Mouse (Mus musculus) hindbrain, embryonic 15.5 days (tissue): ENCODE results near the gene Vmn1r89. TPM values are rescaled to one million over a fixed set of nuclear protein-coding genes. Genes with fewer than 3 reads are reported as not detected.
A peak's percentile ranks its signal among the peaks of the same experiment; 100 is the strongest.

Source experiments
- ATAC-seq: fragments of 200-750 bp; cut with Nextera tagmentation; 2 replicates; pipeline ENCODE4 v1.8.0; 2017; ENCODE audit warnings: low read depth, moderate number of reproducible peaks, moderate TSS enrichment; ENCODE audit not compliant: low FRiP score
- H3K27ac ChIP-seq: fragments of 300-500 bp; sonication (generic); replicated peaks from 2 replicates; pipeline ENCODE4 v1.5.1; 2015; ENCODE audit warnings: mild to moderate bottlenecking, inconsistent platforms
- H3K27me3 ChIP-seq: fragments of 300-500 bp; sonication (generic); 2 replicates; pipeline ENCODE4 v1.6.1; 2015; ENCODE audit warnings: control low read depth, inconsistent platforms
- H3K36me3 ChIP-seq: fragments of 300-500 bp; sonication (generic); 2 replicates; pipeline ENCODE4 v1.6.1; 2015; ENCODE audit warnings: control low read depth, inconsistent platforms
- H3K4me1 ChIP-seq: fragments of 300-500 bp; sonication (generic); replicated peaks from 2 replicates; pipeline ENCODE4 v1.6.1; 2015; ENCODE audit warnings: control low read depth, inconsistent platforms
- H3K4me2 ChIP-seq: fragments of 300-500 bp; sonication (generic); 2 replicates; pipeline ENCODE4 v1.6.1; 2015; ENCODE audit warnings: moderate library complexity, mild to moderate bottlenecking, inconsistent platforms
- H3K4me3 ChIP-seq: fragments of 300-500 bp; sonication (generic); 2 replicates; pipeline ENCODE4 v1.5.1; 2015; ENCODE audit warnings: mild to moderate bottlenecking, inconsistent platforms
- H3K9ac ChIP-seq: fragments of 300-500 bp; sonication (generic); 2 replicates; pipeline ENCODE4 v1.6.1; 2015; ENCODE audit warnings: inconsistent platforms
- H3K9me3 ChIP-seq: fragments of 300-500 bp; sonication (generic); 2 replicates; pipeline ENCODE4 v1.6.1; 2016; ENCODE audit warnings: control low read depth, inconsistent platforms
- WGBS: fragments of 180-500 bp; shearing (Covaris S2); methylation state at CpG from one replicate; pipeline ENCODE4 v1.1.7; 2015; 5-methylcytosine and 5-hydroxymethylcytosine counted together
- polyA plus RNA-seq: library from polyadenylated mRNA; unstranded; fragments of >200 nt; fragmentation: Nextera tagmentation; extraction: Ambion mirVana; gene quantifications from 2 replicates; pipeline ENCODE4 v1.2.1, GENCODE M21; 2015

Gene Vmn1r89
- polyA plus RNA-seq: not detected in 2 replicates

- Histone ChIP-seq H3K4me2 (no peak within 1 kb of the TSS), H3K9ac (no peak within 1 kb of the TSS), H3K27me3 (no peaks in the 10 kb centered on the region), H3K27ac (no peak within 1 kb of the TSS), H3K9me3 (no peaks in the 10 kb centered on the region), H3K36me3 (no peaks in the 10 kb centered on the region), H3K4me1 (no peaks in the 10 kb centered on the region), H3K4me3 (no peak within 1 kb of the TSS)
- no peak for ATAC-seq
Observed at GRCm38 (mm10) chr7:13212720-13213119, at the start of gene Vmn1r89. Vmn1r89 (plus strand) TSS chr7:13213020.

GRCm38 (mm10) chr7:13260746-13261700, 48.2 kb downstream of the Vmn1r89 start:
- H3K36me3 ChIP-seq: 0 out of 2 replicates have a peak, but pooled peaks cover 3% of the 10 kb centered on the region
- no peaks in the 10 kb centered on the region for H3K27me3 ChIP-seq
- no peak overlapping the region for H3K27ac ChIP-seq
- H3K4me1 ChIP-seq: no peaks in the 10 kb centered on the region
- no peak overlapping the region for H3K4me3 ChIP-seq
- no peak overlapping the region for H3K9ac ChIP-seq
- ATAC-seq: 0 out of 2 replicates have a peak, but pooled peaks have one; percentile 31
- 52% methylated on average over 50 of the region's 50 CpGs for WGBS
- no peak overlapping the region for H3K4me2 ChIP-seq
- no peaks in the 10 kb centered on the region for H3K9me3 ChIP-seq

- no peak for ATAC-seq
- 78% methylated on average over 5 of the region's 5 CpGs for WGBS
Observed at GRCm38 (mm10) chr7:13263851-13264250, 51.0 kb downstream of the Vmn1r89 start.

GRCm38 (mm10) chr7:13264396-13264795, 51.6 kb downstream of the Vmn1r89 start:
- Histone ChIP-seq H3K9ac (no peak overlapping the region), H3K4me3 (no peak overlapping the region), H3K4me1 (no peaks in the 10 kb centered on the region), H3K27me3 (no peaks in the 10 kb centered on the region), H3K4me2 (no peak overlapping the region), H3K9me3 (no peaks in the 10 kb centered on the region), H3K36me3 (0 out of 2 replicates have a peak, but pooled peaks cover 2% of the 10 kb centered on the region), H3K27ac (no peak overlapping the region)
- peak; percentile 17; the same call in 1 of the 2 replicates for ATAC-seq
- WGBS: 51% methylated on average over 2 of the region's 2 CpGs

More at GRCm38 (mm10) chr7:13263851-13264250, 51.0 kb downstream of the Vmn1r89 start:
- H3K4me1 ChIP-seq: no peaks in the 10 kb centered on the region
- no peak overlapping the region for H3K27ac ChIP-seq
- 0 out of 2 replicates have a peak, but pooled peaks cover 2% of the 10 kb centered on the region for H3K36me3 ChIP-seq
- H3K27me3 ChIP-seq: no peaks in the 10 kb centered on the region
- H3K9me3 ChIP-seq: no peaks in the 10 kb centered on the region
- H3K4me2 ChIP-seq: no peak overlapping the region
- no peak overlapping the region for H3K9ac ChIP-seq
- H3K4me3 ChIP-seq: no peak overlapping the region

- no peak overlapping the region for H3K27ac ChIP-seq
- 92% methylated on average over 4 of the region's 4 CpGs for WGBS
- no peak overlapping the region for H3K4me2 ChIP-seq
- H3K4me3 ChIP-seq: no peak overlapping the region
- peaks cover 3% of the 10 kb centered on the region for H3K36me3 ChIP-seq
- H3K9ac ChIP-seq: no peak overlapping the region
- no peak for ATAC-seq
- no peaks in the 10 kb centered on the region for H3K4me1 ChIP-seq
- no peaks in the 10 kb centered on the region for H3K27me3 ChIP-seq
- H3K9me3 ChIP-seq: no peaks in the 10 kb centered on the region
Observed at GRCm38 (mm10) chr7:13268749-13269260, 56.0 kb downstream of the Vmn1r89 start.

GRCm38 (mm10) chr7:13269394-13269793, 56.6 kb downstream of the Vmn1r89 start:
- no peaks in the 10 kb centered on the region for H3K9me3 ChIP-seq
- no peaks in the 10 kb centered on the region for H3K4me1 ChIP-seq
- H3K27ac ChIP-seq: no peak overlapping the region
- H3K4me3 ChIP-seq: no peak overlapping the region
- H3K4me2 ChIP-seq: no peak overlapping the region
- no peak overlapping the region for H3K9ac ChIP-seq
- no peaks in the 10 kb centered on the region for H3K27me3 ChIP-seq
- H3K36me3 ChIP-seq: peaks cover 9% of the 10 kb centered on the region
- ATAC-seq: 0 out of 2 replicates have a peak, but pooled peaks have one; percentile 25
- 73% methylated on average over 11 of the region's 11 CpGs for WGBS

Other genes starting within 250 kb of the Vmn1r89 start
- 13.4 and 13.6 TPM in 2 replicates for gene Zfp324, start 247.2 kb upstream of the Vmn1r89 start, polyA plus RNA-seq
- 11.7 and 11.8 TPM in 2 replicates for gene Zfp446, start 235.2 kb upstream of the Vmn1r89 start, polyA plus RNA-seq
- gene Slc27a5, start 214.8 kb upstream of the Vmn1r89 start, polyA plus RNA-seq: 0.39 and 0.45 TPM in 2 replicates
- gene Trim28, start 213.9 kb upstream of the Vmn1r89 start, polyA plus RNA-seq: 217 and 230 TPM in 2 replicates
- 40.7 and 42.5 TPM in 2 replicates for gene Zbtb45, start 203.0 kb upstream of the Vmn1r89 start, polyA plus RNA-seq
- 170 and 171 TPM in 2 replicates for gene Chmp2a, start 178.2 kb upstream of the Vmn1r89 start, polyA plus RNA-seq
- gene Ube2m, start 174.7 kb upstream of the Vmn1r89 start, polyA plus RNA-seq: 162 and 163 TPM in 2 replicates
- gene Mzf1, start 158.3 kb upstream of the Vmn1r89 start, polyA plus RNA-seq: 9.0 and 9.3 TPM in 2 replicates
- gene Vmn1r85, start 117.8 kb upstream of the Vmn1r89 start, polyA plus RNA-seq: 0.13 and 0.14 TPM in 2 replicates
- gene Vmn1r86, start 93.1 kb upstream of the Vmn1r89 start, polyA plus RNA-seq: 0.03 TPM in 1 of 2 replicates, not detected in the other
- gene Vmn1r87, start 72.9 kb upstream of the Vmn1r89 start, polyA plus RNA-seq: not detected in 2 replicates
- not detected in 2 replicates for gene Vmn1r88, start 53.5 kb upstream of the Vmn1r89 start, polyA plus RNA-seq
- gene Lig1, start 64.3 kb downstream of the Vmn1r89 start, polyA plus RNA-seq: 38.2 and 41.1 TPM in 2 replicates
- 11.8 and 14.2 TPM in 2 replicates for gene Zswim9, start 65.7 kb downstream of the Vmn1r89 start, polyA plus RNA-seq
- 0.48 and 0.64 TPM in 2 replicates for gene Pla2g4c, start 111.6 kb downstream of the Vmn1r89 start, polyA plus RNA-seq
- gene Cabp5, start 185.1 kb downstream of the Vmn1r89 start, polyA plus RNA-seq: 0.09 TPM in 2 replicates
- not detected in 2 replicates for gene Bsph1, start 237.8 kb downstream of the Vmn1r89 start, polyA plus RNA-seq